Mouse (Mus musculus) embryonic facial prominence, embryonic 14.5 days (tissue): Measurements from ENCODE around the gene Tmem132a. TPM values are rescaled to one million over a fixed set of nuclear protein-coding genes. Genes with fewer than 3 reads are reported as not detected.

ENCODE experiments used
- ATAC-seq: fragments of 200-750 bp; cut with Nextera tagmentation; 2 replicates; pipeline ENCODE4 v1.8.0; 2017; ENCODE audit warnings: low read depth, moderate number of reproducible peaks, moderate TSS enrichment
- DNase-seq: peaks from one replicate; pipeline ENCODE4 v3.0.0-alpha.2; 2015; ENCODE audit warnings: low spot score
- H3K27ac ChIP-seq: fragments of 300-500 bp; sonication (generic); replicated peaks from 2 replicates; pipeline ENCODE4 v1.5.1; 2014; ENCODE audit warnings: low read depth, mild to moderate bottlenecking, low read length, moderate library complexity
- H3K27me3 ChIP-seq: fragments of 300-500 bp; sonication (generic); replicated peaks from 2 replicates; pipeline ENCODE4 v1.6.1; 2014; ENCODE audit warnings: low read length; ENCODE audit not compliant: control insufficient read depth, insufficient read depth
- H3K36me3 ChIP-seq: fragments of 300-500 bp; sonication (generic); 2 replicates; pipeline ENCODE4 v1.6.1; 2014; ENCODE audit warnings: low read length, mixed read lengths; ENCODE audit not compliant: control insufficient read depth, insufficient read depth
- H3K4me1 ChIP-seq: fragments of 300-500 bp; sonication (generic); 2 replicates; pipeline ENCODE4 v1.6.1; 2014; ENCODE audit warnings: antibody characterized with exemption, low read length; ENCODE audit not compliant: control insufficient read depth, insufficient read depth
- H3K4me2 ChIP-seq: fragments of 300-500 bp; sonication (generic); 2 replicates; pipeline ENCODE4 v1.6.1; 2014; ENCODE audit warnings: low read depth, mild to moderate bottlenecking, low read length, moderate library complexity, mixed read lengths
- H3K4me3 ChIP-seq: fragments of 300-500 bp; sonication (generic); 2 replicates; pipeline ENCODE4 v1.5.1; 2014; ENCODE audit warnings: low read depth, mild to moderate bottlenecking, low read length
- H3K9ac ChIP-seq: fragments of 300-500 bp; sonication (generic); 2 replicates; pipeline ENCODE4 v1.6.1; 2014; ENCODE audit warnings: low read depth, mild to moderate bottlenecking, low read length, moderate library complexity, mixed read lengths
- H3K9me3 ChIP-seq: fragments of 300-500 bp; sonication (generic); 2 replicates; pipeline ENCODE4 v1.6.1; 2016; ENCODE audit warnings: low read length; ENCODE audit not compliant: control insufficient read depth
- whole genome bisulfite sequencing: fragments of 180-500 bp; shearing (Covaris S2); extraction: QIAGEN DNeasy Blood & Tissue Kit; methylation state at CpG from one replicate; pipeline ENCODE4 v1.1.7; 2014; 5-methylcytosine and 5-hydroxymethylcytosine counted together
- polyA plus RNA-seq: library from polyadenylated mRNA; unstranded; fragments of >200 nt; fragmentation: Nextera tagmentation; extraction: Ambion mirVana; gene quantifications from 2 replicates; pipeline ENCODE4 v1.2.1, GENCODE M21; 2014

Gene Tmem132a
- polyA plus RNA-seq, 1 experiment from 2014 or later, result 58.5 TPM

- Histone ChIP-seq H3K27ac (no peak overlapping the region), H3K4me1 (no peaks in the 10 kb centered on the region), H3K27me3 (no peaks in the 10 kb centered on the region), H3K9me3 (no peaks in the 10 kb centered on the region), H3K36me3 (no peaks in the 10 kb centered on the region), H3K9ac (no peak overlapping the region), H3K4me2 (no peak overlapping the region), H3K4me3 (no peak overlapping the region)
- DNase-seq (no peak), ATAC-seq (no peak)
- WGBS, result 68% methylated on average over 2 of the region's 2 CpGs
These were observed 53.3 kb downstream of the Tmem132a start for GRCm38 (mm10) chr19:10816462-10816861.

GRCm38 (mm10) chr19:10815871-10816270, 53.9 kb downstream of the Tmem132a start:
- WGBS, result 79% methylated on average over 6 of the region's 6 CpGs
- DNase-seq (no peak), ATAC-seq (no peak)
- no peak overlapping the region for H3K9ac ChIP-seq
- no peak overlapping the region for H3K4me2 ChIP-seq
- no peaks in the 10 kb centered on the region for H3K9me3 ChIP-seq
- H3K4me3 ChIP-seq, result no peak overlapping the region
- H3K36me3 ChIP-seq, result no peaks in the 10 kb centered on the region
- H3K27ac ChIP-seq, result no peak overlapping the region
- no peaks in the 10 kb centered on the region for H3K27me3 ChIP-seq
- H3K4me1 ChIP-seq, result no peaks in the 10 kb centered on the region

GRCm38 (mm10) chr19:10813905-10814304, 55.8 kb downstream of the Tmem132a start:
- H3K27me3 ChIP-seq, result no peaks in the 10 kb centered on the region
- no peak for DNase-seq
- H3K4me2 ChIP-seq, result no peak overlapping the region
- 73% methylated on average over 7 of the region's 7 CpGs for WGBS
- peaks cover 4% of the 10 kb centered on the region; the same call in 1 of the 2 replicates for H3K4me1 ChIP-seq
- no peak overlapping the region for H3K9ac ChIP-seq
- H3K4me3 ChIP-seq, result no peak overlapping the region
- no peak for ATAC-seq
- no peaks in the 10 kb centered on the region for H3K9me3 ChIP-seq
- H3K36me3 ChIP-seq, result no peaks in the 10 kb centered on the region
- no peak overlapping the region for H3K27ac ChIP-seq

GRCm38 (mm10) chr19:10813039-10813438, 56.7 kb downstream of the Tmem132a start:
- ATAC-seq, result no peak
- DNase-seq, result no peak
- no peaks in the 10 kb centered on the region for H3K9me3 ChIP-seq

GRCm38 (mm10) chr19:10811471-10811870, 58.3 kb downstream of the Tmem132a start:
- H3K27me3 ChIP-seq, result no peaks in the 10 kb centered on the region
- WGBS, result 66% methylated on average over 6 of the region's 6 CpGs
- no peaks in the 10 kb centered on the region for H3K9me3 ChIP-seq
- H3K4me1 ChIP-seq, result peaks cover 4% of the 10 kb centered on the region; the same call in 1 of the 2 replicates
- H3K4me3 ChIP-seq, result no peak overlapping the region
- no peak overlapping the region for H3K27ac ChIP-seq
- no peak overlapping the region for H3K9ac ChIP-seq
- ATAC-seq, result no peak
- H3K4me2 ChIP-seq, result no peak overlapping the region
- no peaks in the 10 kb centered on the region for H3K36me3 ChIP-seq
- DNase-seq, result no peak

More at GRCm38 (mm10) chr19:10813039-10813438, 56.7 kb downstream of the Tmem132a start:
- H3K4me3 ChIP-seq, result no peak overlapping the region
- H3K9ac ChIP-seq, result no peak overlapping the region
- H3K36me3 ChIP-seq, result no peaks in the 10 kb centered on the region
- no peak overlapping the region for H3K27ac ChIP-seq
- no peaks in the 10 kb centered on the region for H3K27me3 ChIP-seq
- 96% methylated on average over 5 of the region's 5 CpGs for WGBS
- no peak overlapping the region for H3K4me2 ChIP-seq
- peaks cover 4% of the 10 kb centered on the region; the same call in 1 of the 2 replicates for H3K4me1 ChIP-seq

GRCm38 (mm10) chr19:10810176-10810492, 59.6 kb downstream of the Tmem132a start:
- DNase-seq (peak; percentile 9), ATAC-seq (no peak)
- H3K27ac ChIP-seq, result no peak overlapping the region
- no peaks in the 10 kb centered on the region for H3K9me3 ChIP-seq
- H3K36me3 ChIP-seq, result no peaks in the 10 kb centered on the region
- H3K4me3 ChIP-seq, result no peak overlapping the region
- 58% methylated on average over 4 of the region's 4 CpGs for WGBS
- H3K9ac ChIP-seq, result no peak overlapping the region
- peaks cover 4% of the 10 kb centered on the region; the same call in 1 of the 2 replicates for H3K4me1 ChIP-seq
- H3K4me2 ChIP-seq, result no peak overlapping the region
- H3K27me3 ChIP-seq, result no peaks in the 10 kb centered on the region

- DNase-seq (peak; percentile 39), ATAC-seq (no peak)
- 71% methylated on average over 11 of the region's 11 CpGs for WGBS
- no peaks in the 10 kb centered on the region for H3K36me3 ChIP-seq
- no peaks in the 10 kb centered on the region for H3K27me3 ChIP-seq
- no peaks in the 10 kb centered on the region for H3K9me3 ChIP-seq
- peaks cover 4% of the 10 kb centered on the region; the same call in 1 of the 2 replicates for H3K4me1 ChIP-seq
- no peak overlapping the region for H3K27ac ChIP-seq
- H3K4me3 ChIP-seq, result no peak overlapping the region
- no peak overlapping the region for H3K9ac ChIP-seq
- H3K4me2 ChIP-seq, result no peak overlapping the region
These were observed 60.1 kb downstream of the Tmem132a start for GRCm38 (mm10) chr19:10809428-10810175.

GRCm38 (mm10) chr19:10808524-10809233, 61.1 kb downstream of the Tmem132a start:
- no peak for DNase-seq
- Histone ChIP-seq H3K9me3 (no peaks in the 10 kb centered on the region), H3K9ac (no peak overlapping the region), H3K4me3 (no peak overlapping the region), H3K27ac (no peak overlapping the region), H3K4me2 (no peak overlapping the region), H3K4me1 (peaks cover 4% of the 10 kb centered on the region; the same call in 1 of the 2 replicates), H3K36me3 (no peaks in the 10 kb centered on the region), H3K27me3 (no peaks in the 10 kb centered on the region)
- no peak for ATAC-seq
- 83% methylated on average over 12 of the region's 12 CpGs for WGBS
